Mouse (Mus musculus): ENCODE measurements around the gene Glis3.

The Glis3 gene

DNA sequence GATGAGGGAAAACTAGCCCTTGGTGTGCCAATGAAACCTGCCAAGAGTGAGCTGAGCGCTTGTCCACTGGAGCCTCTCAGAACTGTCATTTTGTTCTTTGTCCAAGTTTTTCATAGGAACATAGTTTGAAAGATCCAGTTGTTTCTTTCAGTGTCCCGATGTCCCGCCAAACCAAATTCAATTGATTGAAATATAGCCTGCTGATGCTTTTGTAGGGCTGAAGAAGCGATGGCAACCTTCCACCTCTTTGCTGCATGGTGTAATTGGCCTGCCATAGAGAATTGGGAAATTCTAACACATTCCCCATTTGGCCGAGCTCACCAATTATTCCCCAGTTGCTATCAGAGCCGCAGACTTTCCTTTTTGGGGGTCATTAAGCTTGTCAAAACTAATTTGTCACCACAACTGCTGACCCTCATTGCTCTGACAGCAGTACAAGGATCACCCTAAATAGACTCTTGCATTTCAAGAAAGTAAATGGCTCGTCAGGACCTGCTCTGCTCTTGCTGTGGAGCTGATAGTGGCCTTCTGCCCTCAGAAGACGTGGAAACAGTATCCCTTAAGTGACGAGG, 299.1 kb downstream of the Glis3 start:
- DNase-seq, result no peak

- no peak for DNase-seq
Measured at GRCm38 (mm10) chr19:28377788-28378295, 302.0 kb downstream of the Glis3 start.

DNA sequence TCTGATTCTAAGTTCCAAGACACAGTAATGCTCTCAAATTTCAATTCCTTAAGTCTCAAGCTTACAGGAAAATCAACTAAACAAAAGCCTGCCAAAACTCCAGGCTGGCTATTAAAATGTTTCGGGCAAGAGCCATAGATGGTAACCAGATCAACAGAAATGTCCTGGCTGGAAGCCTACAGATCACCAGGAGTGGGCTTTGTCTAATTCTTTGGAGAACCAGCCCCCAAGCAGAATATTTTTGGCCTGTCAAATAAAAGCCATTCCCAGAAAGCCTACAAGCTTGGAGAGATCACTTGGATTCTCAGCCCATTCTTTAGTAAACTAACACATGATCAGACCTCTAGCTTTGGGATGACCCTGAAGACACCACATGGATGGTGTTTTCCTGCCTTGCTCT, 303.5 kb downstream of the Glis3 start:
- DNase-seq, result no peak

DNA sequence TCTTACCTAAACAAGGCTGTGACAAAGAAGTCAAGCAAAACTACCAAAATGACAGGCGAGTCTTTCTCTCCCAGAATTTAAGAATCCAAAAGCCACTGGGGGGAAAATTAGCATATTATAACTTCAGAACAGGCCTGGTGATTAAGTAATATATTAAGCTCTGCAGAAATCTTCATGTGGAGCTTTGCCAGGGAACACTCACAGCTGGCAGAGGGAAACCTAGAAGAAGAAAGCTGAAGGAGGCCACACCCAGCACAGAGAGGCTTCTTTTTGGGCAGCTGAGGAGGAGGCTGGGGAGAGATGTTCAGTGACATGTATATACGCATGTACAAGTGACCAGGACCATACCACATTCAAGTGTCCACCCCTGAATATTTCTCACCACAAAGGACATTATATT, 304.1 kb downstream of the Glis3 start:
- DNase-seq, result peak; percentile 50 to 54

DNA sequence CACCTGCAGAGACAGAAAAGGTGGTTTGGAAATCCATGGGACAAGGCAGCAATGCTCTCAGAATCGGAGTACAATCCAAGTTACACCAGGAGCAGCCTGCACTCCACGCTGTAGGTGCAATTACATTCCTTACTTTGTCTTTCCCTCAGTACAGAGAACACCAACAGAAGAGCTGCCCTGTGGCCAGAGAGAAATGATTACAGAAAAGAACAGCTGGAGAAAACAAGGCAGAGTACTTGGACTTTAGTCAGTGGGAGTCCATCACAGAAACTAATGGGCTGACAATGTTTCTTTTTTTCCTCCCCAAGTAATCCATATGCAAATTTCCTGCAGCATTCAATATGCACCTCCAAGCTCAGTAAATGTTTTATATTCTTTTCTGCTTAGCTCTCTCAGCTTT, 305.4 kb downstream of the Glis3 start:
- DNase-seq, result no peak

DNA sequence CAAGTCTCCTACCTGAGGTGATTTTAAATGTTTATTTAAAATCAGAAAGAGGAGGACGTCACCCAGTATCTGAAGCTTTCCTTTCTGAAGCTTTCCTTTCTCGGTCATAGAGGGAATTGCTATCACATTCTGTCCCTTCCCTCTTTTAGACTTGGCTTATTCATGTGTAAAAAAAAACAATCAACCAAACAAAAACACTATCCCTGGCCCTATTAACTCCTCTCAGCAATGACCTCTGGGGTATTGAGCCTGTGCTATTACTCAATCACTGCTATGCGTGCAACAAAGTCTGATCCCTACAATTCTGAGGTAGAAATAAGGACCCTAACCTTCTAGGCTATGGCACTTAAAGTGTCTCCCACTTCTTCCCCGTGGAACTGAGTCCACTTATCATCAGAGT, 311.7 kb downstream of the Glis3 start:
- no peak for DNase-seq

DNA sequence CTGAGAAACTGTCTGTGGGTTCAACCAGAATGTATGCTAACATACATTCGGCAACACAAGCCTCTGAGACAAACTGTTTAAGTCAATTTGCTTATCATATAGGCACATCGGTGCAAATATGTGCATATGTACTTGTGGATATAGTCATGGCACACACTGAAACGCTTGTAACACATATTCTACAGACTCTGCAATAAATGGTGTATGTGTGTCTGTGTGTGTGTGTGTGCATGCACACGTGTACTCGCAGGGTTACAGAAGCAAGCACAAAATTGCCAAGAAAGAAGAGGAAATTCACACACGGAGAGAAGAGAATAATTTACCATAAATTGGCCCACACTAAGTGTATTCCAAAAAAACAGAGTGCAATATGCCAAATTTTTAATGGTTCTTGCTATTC, 312.6 kb downstream of the Glis3 start:
- DNase-seq, result no peak

DNA sequence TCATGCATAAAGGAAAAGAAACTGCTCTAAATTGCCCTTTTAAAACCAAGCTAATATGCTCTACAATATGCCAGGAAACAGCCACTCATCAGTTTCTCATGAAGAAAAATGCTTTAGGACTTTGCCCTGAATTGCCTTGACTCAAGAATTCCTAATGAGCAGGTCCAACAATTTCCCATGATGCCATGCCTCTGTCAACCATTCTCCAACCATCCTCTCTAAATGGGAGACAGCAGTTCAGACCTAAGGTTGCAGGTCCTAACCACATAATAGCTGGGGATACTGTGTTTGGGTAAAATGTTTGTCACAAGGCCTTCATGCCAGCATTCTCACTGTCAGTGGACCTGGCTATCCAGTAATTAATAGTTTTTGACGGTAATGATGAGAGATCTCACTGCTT, 313.1 kb downstream of the Glis3 start:
- DNase-seq, result peak; percentile 30 to 52

DNA sequence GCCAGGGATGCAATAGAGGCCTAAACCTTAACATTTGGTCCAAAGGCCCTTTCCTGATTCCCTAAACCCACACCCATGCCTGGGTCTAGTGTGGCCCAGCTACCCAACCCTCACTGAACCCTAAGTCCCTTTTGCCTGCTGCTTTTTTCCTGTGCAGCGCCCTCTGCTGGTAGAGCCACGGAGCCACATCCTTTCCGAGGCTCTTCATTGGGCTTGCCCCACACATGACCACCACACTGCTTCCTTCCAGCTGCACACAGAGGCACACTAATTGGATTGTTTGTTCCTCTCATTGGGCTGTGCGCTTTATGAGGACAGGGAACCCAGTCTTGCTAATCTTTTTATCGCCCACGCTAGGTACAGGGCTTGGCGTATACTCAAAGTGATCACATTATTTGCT, 314.0 kb downstream of the Glis3 start:
- no peak for DNase-seq

- DNase-seq, result no peak
Measured at GRCm38 (mm10) chr19:28360884-28361283, 319.0 kb downstream of the Glis3 start.

- peak in 1 of 2 experiments; percentile 46 for DNase-seq
Measured at GRCm38 (mm10) chr19:28357595-28357994, 322.3 kb downstream of the Glis3 start.

DNA sequence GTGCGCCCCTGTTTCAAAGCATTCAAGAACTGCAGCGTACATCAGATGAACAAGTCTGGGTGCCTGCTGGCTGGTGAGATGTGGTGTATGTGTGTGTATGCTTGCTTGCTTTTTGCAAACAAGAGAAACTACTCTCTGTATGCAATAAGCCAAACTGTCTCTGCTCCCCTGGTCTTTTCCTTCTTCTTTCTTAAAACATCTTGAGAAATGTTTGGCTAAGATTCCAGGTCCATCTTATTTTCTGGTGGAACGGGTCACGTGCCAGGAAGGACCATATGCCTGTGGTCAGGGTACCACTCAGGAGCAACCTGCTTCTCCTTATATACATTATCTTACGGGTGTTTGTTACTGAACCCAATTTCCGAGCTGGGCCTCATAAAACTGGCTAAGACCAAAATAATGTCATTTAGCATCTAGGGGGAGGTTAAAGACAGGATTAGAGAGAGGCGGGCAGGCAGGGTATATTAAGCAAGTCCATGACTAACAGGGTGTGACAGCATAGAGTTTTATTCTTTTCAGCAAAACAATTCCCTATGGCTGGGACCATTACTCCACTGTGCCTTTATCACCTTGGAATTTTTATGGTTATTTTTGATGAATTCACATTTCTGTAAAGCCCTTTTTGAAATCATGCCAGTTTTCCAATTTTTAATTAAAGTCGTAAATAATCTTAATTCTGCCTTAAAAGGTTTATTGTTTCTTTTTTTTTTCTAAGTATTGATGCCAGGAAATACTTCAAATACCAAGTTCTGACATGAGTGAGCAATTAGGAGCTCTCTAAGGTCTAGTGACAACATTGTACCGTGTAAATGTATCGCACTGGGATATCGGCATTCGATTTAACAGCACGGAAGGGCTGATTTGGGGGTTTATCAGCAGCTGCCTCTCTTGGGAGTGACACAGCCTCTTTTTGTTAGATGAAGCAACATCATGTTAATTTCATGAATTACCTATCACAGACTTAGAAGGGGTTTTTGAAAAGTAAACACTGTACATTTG, 328.5 kb downstream of the Glis3 start:
- no peak for DNase-seq

GRCm38 (mm10) chr19:28347080-28347825, 332.6 kb downstream of the Glis3 start:
- DNase-seq, result peak; percentile 55 to 83

- no peak for DNase-seq
Measured at GRCm38 (mm10) chr19:28343640-28344039, 336.2 kb downstream of the Glis3 start.

GRCm38 (mm10) chr19:28337574-28337973, 342.3 kb downstream of the Glis3 start:
- DNase-seq, result no peak

DNA sequence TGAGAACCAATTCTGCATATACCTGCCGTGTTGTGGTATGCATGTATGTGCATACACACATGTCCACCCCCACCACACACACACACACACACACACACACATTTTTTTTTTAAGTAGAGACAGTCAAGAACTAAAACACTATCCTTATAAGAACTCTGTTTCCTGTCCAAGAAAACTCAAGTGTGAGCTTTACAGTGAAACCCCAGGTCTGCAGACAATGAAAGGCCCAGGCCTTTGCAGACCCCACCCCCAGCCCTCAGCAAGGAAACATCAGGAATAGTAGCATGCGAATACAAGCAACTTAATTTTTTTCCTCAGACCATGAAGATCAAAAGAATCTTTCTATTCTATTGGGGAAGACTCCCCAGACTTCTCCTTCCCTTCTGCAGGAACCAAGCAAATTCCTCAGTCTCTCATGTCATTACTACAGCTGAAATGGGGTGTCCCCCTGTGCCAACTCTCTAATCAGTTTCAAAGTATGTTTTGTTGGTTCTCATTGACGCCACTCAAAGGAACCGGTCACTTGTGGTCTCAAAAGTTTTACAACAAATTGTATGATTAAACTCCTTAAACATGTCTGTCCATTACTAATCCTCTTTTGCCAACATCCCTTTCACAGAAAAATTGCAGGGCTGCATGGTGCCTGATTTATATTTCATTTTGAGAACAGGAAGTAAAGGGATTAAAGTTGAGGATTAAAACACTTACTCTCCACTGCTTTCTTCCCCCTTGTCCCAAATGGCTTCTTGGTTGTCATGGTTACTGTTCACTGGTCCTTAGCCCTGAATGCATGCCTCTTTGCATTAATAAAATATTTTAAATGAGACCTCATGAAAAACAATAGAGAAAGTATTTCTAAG, 343.0 kb downstream of the Glis3 start:
- no peak for DNase-seq

DNA sequence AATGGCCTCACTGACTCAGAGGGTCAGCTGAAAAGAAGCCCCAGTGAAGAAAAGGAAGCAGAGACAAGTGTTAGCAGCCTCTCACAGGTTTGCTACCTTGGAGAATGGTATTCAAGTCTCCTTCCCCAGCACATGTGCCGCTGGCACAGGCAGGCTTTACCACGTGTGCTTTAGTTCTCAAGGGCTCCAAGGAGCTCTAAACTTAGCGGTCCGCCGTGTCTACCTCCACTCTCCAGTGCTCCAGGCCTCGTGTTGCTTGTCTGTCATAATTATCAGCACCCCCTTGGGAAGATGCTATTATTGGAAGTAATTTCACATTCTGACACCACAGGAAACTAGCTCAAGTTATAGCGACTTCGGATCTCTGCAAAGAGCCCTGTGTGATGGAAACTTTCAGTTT, 344.0 kb downstream of the Glis3 start:
- no peak for DNase-seq

- no peak for DNase-seq
Measured at GRCm38 (mm10) chr19:28333007-28333766, 346.7 kb downstream of the Glis3 start.

- peak in 1 of 2 experiments; percentile 42 for DNase-seq
Measured at GRCm38 (mm10) chr19:28328444-28329110, 351.3 kb downstream of the Glis3 start.

DNA sequence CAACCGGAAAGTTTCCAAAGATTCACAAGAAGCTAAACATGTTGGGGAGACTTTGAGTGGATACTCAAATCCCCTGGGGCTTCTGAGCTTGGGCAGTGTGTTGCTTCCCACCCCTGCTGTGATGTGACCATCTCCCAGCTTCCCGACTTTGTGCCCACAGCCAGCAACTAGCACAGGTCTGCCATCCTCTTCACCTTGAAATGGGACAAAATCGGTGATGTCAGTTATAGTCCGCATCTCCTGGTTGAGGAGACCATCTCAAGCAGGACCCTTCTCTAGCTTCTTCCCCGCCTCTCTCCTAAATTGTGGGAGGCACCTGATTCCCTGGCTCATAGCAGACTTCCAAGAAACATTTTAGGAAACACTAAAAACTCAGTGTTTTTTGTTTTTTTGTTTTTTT, 352.3 kb downstream of the Glis3 start:
- no peak for DNase-seq

DNA sequence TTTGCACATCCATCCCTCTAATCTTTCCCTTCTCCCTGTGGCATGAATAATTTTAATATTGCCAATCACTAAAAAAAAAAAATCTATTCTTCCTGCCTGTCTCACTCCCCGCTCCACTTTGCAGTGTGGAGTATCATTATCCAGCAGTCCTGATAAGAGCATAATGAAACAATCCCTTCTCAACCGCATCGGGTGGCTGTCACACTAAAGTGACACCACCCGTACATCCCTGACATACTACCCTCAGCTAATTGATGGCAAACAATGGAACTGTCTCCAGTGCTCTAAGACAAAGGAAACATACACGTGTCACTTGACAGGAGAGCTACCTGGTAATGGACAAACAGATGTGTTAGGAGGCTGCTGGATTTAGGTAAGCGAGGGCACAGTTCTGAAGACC, 373.8 kb downstream of the Glis3 start:
- no peak for DNase-seq
